Mouse (Mus musculus) 3134 (cell line): ENCODE data around the gene Ttll9.

ENCODE experiments used
- DNase-seq: peaks from one replicate; pipeline ENCODE4 v3.0.0-alpha.2; 2011; ENCODE audit warnings: low spot score; ENCODE audit not compliant: insufficient read length; ENCODE audit errors: extremely low read depth

Gene Ttll9

DNA sequence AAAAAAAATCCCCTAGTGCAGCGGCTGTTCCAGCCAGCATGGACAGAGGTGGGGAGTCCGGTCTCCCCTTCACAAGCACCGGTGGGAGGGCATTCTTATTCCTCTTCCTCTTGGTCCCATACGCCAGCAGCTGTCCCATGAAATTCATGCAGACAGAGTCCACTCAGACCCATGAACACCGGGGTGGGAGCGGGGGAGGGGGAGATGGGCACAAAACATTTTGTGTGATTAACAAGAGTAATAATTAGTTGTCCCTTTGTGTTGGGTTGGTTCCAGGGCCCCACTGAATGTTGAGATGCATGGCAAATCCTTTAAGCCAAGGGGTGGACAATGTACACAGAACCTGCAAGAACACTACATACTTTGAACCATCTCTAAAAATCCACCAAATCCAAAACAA, 21.2 kb upstream of the Ttll9 start:
- no peak for DNase-seq

DNA sequence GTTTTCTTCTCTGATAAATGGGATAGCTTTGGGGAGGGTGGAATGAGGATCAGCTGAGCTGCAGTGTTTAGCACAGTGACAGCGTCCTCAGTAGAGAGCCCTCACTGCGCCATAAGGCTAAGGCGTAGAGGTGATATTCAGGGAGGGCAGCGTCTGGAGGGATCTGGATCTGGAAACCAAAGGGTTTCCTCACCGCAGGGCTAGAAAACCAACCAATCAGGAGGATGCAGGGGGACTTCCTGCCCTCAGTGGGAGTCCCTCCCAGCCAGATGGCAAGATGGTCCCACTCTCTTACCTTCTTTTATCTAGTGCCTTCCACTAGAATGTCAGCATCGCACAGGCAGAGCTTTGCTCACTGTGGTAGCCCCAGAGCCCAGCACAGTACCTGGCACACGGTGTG, 20.5 kb upstream of the Ttll9 start:
- no peak for DNase-seq

DNA sequence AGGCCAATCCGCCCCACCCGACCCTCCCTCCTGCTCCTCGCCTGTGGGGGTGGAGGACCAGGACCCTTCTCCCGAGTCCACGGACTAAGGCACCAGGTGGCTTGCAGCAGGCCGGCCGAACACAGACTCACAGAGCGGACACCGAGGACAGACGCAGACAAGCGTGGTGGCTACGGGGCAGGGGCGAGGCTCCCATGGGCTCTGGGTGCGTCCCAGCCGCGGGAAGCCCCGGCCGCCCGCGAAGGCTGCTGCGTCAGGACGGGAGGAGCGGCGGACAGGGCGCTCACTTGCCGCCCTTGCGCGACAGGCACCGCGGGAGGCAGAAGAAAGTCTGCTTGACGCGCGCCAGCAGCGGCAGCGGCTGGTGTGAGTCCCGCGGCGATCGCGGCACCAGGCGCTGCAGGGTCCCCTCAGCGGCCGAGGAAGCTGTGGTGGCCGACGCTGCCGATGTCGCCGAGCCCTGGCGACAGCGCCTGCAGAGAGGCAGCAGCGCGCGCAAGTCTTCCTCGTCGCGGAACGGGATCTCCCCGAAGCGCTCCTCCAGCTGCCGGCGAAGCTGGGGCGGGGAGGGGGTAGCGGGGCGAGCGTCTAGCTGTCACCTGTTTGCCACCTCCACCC, 19.3 kb upstream of the Ttll9 start:
- DNase-seq: no peak

DNA sequence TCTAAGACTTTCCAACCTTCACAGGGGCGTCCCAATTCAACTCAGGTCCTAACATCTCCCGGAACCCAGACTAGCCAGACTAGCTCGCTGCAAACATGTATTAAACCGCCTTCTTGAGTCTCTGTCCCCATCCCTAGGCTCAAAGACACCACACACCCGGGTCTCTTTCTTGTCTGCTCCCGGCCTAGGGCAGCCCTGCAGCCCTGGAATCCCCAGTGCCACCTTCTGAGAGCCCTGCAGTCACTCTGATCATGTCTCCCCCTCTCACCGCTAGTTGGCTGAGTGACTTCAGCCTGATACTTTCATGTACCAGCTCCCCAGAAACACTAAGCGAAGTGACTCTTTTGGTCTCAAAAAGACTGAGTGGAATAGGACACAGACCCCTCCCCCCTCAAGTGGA, 18.7 kb upstream of the Ttll9 start:
- DNase-seq: no peak

DNA sequence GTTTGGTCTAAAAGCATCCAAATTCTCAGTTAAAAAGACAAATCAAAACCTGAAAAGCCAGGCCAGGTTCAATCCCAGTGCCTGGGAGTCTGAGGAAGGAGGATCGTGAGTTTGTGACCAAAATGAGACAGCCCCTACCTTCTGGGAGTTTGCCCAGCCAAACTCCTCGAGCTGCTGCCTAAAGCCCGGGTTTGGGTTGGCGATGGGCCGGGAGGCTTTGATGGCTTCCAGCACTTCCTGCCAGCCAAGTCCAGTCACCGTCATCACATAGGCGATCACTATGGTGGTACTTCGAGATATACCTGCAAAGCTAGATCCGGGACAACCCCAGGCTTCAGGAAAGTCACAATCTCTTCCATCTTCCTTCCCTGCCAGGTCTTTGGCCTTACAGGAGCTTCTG, 18.3 kb upstream of the Ttll9 start:
- DNase-seq: no peak

DNA sequence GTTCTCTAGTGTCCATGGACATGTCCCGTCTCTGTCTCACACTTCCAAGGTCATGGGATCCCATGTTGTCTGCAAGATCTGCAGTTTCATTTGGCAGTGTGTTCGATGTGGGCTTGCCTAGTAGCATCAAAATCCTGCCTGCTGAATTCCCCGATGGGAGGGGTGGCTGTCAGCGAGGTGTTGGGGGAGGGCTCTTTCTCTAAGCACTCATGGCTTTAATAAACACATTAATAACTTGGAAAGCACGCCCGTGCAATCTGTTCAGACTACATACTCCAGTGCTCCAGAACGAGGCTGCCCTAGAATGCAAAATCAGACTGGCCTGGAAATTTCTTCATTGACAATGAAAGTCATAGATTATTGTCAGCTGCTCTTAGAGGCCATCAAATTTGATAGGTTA, 15.2 kb upstream of the Ttll9 start:
- no peak for DNase-seq

DNA sequence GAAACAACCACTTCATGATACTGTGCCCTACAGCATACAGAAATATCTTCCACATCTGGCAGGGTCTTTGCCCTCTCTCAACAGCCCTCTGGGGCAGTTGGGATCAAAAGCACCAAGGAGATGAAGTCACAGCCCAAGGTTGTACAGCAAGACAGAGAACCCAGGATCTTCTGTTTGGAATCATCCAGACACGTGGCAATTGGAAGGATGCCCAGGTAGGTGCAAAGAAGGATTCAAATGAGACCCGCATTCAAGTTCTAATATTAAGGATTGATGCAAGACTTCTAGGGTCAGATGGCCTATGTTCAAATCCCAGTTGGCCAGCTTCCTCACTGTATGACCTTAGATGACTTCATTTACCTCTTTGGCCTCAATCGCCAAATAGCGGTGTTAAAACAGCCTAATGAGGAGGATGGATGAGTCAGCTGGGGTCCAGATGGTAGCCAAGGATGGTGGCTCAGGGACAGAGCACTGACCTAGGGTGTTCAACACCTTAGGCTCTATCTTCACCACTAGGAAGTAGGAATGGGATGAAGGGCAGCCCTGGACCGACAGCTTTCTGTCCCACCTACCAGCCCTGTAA, 13.8 kb upstream of the Ttll9 start:
- DNase-seq: no peak

DNA sequence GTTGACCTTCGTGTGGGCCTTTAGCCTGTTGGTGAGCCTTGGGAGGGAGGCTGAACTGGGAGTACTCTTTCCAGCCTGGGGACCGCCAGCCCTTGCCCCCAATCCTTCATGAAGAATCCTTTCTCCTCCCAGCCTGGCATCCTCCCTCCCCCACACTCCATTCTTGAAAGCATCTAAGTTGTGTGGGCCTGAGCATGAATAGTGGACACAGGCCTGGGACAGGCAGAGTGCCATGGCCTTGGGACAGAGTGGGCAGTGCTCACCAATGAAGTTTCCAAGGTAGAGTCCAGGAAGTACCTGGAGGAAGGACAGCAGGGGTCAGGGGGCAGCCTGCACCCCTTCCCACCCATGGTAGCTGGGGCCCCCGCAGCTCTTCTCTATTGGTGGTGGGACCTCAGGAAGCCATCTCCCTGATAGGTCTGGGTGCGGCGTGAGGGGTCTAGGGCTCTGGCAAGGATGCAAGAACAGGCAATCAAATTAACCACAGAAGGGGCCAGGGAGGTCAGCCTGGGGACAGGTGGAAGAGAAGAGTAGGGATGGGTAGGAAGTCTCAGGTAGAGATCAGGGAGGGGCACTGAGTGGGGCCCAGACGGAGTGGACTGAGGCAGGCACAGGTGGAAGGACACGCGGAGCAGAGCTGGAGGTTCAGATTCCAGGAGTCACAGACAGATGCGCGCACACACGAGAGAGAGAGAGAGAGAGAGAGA, 11.8 kb upstream of the Ttll9 start:
- no peak for DNase-seq

DNA sequence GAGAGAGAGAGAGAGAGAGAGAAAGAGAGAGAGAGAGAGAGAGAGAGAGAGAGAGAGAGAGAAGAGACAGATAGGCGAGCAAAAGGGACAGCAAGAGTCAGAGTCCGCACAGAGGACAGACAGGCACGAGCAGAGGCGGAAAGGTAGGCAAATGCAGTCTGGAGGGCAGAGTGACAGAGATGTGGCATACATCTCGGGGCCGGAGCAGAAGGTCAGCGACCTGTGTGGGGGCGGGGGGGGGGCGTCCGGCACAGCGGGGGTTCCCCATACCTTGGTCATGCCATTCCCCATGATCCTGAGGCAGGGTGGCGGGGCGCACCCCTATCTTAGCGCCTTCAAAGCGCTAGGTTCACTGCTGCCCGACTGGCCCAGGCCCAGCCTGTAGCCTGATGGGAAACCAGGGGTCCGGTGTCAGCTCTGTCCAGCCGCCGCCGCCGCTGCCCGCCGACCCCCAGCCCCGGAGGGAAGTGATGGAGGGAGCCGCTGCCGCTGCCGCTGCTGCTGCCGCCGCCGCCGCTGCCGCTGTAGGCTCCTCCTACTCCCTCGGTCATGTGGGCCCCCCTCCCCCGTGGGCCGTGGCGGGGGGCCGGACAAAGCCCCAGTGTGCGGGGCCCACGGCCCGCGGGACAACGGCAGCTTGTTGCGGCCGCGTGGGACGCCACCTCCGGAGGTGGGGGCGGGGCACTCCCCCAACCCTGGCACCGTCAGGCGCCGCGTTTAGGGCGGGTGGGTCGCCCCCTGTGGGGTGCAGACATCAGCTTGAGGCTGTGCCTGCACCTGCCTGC, 11.0 kb upstream of the Ttll9 start, which contains the start of gene Dusp15:
TSS of gene Dusp15 (minus strand) at position 634 of the 785 bp plus-strand sequence.
- DNase-seq: no peak

DNA sequence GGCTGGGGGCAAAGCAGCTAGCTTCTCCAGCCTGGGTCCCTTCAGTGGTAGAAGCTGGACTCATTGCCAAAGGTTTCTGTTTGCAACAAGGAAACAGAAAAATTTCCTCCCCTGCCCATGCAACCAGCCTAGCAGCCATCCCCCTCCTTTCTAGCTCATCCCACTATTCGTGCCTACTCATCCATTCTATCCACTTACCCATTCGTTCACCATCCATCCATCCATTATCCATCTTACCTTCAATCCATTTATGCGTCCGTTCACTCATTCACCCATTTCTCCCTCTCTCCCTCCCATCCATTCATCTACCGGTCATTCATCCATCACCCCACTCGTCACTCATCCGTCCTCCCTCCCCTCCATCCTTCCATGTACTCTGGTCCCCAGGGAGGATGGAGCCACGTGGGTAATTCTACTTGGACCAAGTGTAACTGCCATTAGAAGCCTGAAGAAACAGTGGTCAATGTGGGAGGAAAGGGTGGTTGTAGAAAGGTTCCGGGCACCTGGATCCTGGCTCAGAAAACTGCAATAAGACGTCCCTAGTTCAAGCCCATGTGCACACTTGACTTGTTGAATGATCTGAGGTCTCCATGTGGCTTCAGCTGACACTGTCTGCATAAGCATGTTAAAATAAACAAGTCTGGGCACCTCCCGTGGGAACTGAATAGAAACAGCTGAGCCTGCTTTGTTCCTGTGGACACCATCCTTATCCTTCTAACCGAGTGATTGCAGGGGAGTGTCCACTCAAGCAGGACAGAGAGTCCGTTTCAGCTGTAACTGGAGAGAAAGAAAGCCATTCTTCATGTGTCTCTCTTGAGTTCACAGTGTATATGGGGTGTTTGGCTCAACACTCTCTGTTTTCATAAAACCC, 10.2 kb upstream of the Ttll9 start:
- no peak for DNase-seq

DNA sequence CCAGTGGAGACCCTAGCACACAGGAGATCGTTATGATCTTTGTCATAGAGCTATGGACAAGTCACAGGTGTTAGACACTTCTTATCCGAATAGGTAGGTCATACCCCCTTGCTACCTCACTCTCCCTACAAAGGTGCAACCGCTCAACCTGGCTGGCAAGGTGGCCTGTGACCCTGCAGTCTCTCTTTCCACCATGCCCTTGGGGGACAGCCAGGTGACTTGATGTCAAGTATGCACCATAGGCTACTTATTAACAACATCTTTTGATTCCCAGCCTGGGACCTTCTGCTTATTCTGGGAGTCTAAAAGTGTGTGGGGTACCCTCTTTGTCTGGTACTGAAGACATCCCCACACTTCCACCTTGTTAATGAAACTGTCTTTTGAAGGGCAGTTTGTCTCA, 4.2 kb upstream of the Ttll9 start:
- no peak for DNase-seq

DNA sequence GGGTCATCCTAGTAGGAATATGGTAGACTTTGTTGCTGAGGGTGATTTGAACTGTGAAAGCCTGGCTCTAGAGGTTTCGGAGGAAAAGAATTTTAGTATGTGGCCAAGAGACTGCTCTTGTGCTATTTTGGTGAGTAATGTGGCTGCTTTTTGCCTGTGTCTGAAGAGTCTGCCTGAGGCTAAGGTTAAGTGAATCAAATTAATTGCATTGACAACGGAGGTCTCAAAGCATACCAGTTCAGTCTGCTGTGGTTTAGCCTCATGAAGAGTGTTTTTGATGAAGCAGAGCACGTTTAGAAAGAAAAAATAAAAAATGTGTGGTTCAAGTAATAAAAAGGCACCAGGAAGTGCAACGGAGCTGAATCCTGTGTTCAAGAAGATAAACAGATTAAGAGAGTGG, 3.3 kb downstream of the Ttll9 start:
- no peak for DNase-seq

DNA sequence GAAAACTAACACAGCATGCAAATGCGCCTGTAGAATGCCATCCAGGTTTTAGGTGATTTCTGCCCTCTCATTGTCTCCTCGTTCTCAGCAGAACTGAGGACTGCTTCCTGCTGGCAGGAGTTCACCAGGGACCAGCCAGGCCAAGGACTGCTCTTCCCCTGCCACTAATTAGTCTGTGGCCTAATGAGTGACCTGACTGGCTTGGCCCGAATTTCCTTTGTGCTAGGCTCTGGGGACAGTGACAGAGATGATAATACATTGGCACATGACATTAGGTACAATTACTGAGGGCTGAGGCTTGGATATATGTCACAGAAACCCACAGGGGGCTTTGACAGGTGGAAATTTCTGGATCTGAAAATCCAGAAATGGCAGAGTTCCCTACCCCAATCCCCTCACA, 14.7 kb downstream of the Ttll9 start:
- no peak for DNase-seq

DNA sequence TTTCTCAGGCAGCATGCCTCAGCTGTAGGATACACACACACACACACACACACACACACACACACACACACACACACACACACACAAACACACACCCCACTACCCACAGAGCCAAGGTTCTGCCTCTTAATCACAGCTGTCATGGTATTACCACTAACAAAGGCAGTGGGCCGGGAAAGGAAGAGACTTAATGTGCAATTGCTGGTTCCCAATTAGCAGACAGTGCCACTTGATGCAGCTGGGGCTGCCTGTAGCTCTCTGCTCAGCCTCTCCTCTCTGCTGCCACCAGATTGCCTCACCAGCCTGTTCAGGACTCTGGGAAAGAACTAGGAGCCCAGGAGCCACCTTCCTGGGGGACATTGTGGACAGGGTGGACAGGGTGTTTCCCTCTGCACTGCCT, 23.3 kb downstream of the Ttll9 start:
- no peak for DNase-seq

DNA sequence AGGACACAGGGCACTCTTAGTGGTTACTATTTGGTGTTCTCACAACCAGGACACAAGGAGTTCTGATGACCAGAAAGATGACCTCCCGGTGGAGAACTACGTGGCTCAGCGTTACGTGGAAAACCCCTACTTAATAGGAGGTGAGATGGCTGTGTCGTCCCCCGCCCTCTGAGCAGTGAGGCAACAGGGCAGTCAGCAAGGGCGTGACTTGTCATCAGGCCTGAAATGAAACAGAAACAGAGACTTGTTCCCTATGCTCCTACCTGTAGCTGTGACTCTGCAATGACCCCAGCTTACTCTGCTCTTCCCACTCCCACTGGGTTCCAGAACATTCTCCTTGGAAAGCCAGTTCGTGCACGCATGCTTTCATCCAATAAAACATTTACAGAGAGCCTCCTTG, 29.2 kb downstream of the Ttll9 start:
- no peak for DNase-seq

DNA sequence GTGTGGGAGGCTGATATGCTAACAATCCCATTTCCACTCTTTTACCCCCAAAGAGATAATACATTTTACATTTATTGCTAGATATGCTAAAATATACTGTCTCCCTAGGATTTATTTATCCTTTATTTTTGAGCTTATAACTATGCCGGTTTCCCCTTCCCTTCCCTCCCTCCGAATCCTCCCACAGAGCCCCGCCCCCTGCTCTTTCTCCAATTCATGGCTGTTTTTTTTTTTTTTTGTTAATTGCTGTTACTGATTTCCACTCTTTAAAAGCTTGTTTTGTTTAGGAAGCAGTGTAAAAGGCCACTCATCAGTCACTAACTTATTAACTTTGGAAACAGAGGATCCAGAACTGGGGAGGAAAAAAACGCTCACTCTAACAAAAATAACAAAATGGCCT, 34.8 kb downstream of the Ttll9 start:
- DNase-seq: no peak

DNA sequence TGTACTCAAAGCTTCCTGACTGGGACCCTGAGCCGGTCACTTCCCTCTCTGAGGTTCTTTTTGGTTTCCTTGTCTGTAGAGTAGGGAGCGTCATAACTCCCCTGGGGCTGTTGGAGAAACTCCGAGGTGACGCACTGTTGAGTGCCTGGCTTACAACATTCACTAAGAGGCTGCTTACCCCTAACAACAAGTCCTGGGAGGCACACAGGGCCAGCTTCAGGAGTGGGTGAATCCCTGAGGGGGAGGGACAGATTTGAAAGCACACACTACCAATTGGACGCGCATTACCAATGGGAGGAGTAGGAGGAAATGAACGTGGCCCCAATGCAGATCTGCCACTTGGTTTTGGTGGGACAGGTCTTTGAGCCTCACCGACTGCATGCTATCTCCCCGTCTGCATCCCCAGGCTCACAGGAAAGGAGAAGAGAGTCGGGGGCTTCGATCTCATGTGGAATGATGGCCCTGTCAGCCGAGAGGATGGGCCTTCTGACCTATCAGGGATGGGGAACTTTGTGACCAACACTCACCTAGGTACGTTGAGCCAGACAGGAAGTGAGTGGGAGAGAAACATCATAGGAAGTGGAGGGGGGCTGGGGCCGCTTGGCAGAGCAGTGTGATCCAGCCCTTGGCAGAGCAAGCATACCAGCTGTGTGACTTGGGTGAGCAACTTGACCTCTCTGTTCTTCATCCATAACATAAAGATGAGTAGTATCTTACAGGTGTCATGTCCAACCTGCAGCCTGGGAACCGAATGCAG, 40.4 kb downstream of the Ttll9 start:
- DNase-seq: no peak

DNA sequence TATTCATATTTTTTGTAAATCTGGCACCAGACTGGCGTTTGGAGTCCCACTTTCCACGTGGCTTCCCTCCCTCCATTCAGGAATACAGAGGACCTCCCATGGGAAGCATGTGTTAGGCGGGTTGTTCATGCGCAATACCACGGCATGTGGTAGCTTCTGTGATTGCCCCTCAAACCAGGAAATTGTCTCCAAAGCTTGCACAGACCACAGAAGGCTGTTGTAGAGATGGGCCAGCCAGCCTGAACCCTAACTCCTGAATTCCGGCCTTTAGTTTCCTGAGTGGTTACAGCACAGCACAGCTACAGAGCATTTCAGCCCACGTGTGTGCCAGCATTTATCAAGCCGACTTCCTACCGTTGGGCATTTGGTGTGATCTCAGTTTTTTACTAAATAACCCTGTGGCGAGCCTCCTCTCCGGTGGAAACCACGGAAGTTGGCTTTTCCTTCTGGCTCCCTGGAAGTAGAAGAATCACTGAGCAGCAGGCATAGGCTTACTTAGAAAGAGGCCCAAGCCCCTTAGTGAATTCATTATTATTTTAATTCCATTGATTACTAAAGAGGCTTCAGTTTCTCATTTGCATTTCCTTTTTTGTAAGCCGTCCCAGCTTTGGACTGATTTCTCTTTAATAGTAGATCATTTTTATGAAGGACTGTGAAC, 41.5 kb downstream of the Ttll9 start:
- DNase-seq: no peak

DNA sequence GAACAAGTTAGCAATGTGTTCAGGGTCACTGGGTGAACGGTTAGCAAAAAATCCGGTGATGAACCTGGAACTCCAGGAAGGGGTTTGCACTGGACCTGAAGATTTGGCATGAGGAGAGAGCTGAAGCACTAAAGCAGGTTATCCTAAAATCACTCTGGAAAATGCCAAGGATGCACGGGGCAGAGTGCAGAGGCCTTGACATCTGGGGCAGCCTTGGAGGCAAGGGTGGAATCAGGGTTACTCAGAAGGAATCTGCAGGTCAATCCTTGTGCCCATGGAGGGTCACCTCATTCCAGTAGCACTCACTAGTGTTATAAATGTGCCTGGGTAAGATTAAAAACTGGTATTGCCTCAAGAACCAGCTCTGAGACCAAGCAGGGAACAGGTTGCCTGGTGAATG, 43.7 kb downstream of the Ttll9 start:
- DNase-seq: no peak
